ENCODE assay signal across 24 mouse cellular contexts in the genomic region with DNA sequence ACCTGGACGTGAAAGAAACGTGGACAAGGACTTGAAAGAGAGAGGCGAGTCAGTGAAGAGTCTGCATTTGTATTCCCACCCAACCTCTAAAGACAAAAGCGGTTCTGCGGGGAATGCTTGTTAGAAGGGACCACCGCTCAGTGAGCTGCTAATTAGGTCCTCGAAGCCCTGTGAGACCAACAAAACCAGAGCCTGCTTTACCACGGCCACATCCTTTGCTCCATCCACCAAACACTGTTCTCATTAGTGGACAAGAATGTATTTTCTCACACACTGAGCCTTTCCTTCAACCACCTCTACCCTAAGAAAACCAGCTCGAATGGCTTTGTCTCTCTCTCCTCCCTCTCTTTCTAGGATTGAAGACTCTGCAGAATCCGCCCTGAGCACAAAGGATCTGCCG.
A peak's percentile ranks its signal among the peaks of the same experiment; 100 is the strongest.
DNase-seq lines count a peak whose midpoint lies in the region; ATAC-seq lines count a peak whose summit lies in the region.
"Had no signal": no experiment of that assay in that cellular context is flagged by ENCODE, and none has a peak within 500 bp of the region (broad histone marks: within the 10 kb centered on the region; RNA-seq: fewer than 3 reads in every experiment).

No protein-coding gene starts in this region.

- H3K4me1 ChIP-seq in hindbrain, embryonic 10.5 days (replicated peaks) = peaks cover 62% of the 10 kb centered on the region
- H3K4me1 ChIP-seq in hindbrain, embryonic 11.5 days (replicated peaks; ENCODE audit: control insufficient read depth, insufficient read depth, low read length) = no peaks in the 10 kb centered on the region
- H3K4me1 ChIP-seq in embryonic facial prominence, embryonic 10.5 days = peaks cover 60% of the 10 kb centered on the region
- peaks cover 35% of the 10 kb centered on the region for H3K4me1 ChIP-seq in forebrain, embryonic 12.5 days
- peaks cover 53% of the 10 kb centered on the region for H3K4me1 ChIP-seq in limb, embryonic 12.5 days (replicated peaks)
- H3K4me1 ChIP-seq in heart, embryonic 12.5 days (replicated peaks) = peaks cover 4% of the 10 kb centered on the region; the same call in 1 of the 2 replicates
- H3K4me1 ChIP-seq: liver, embryonic 12.5 days had no signal

- H3K27ac ChIP-seq in hindbrain, embryonic 10.5 days = peak overlapping the region; percentile 88
- H3K27ac ChIP-seq in hindbrain, embryonic 11.5 days (ENCODE audit: low read depth, low read length) = no peak overlapping the region
- H3K27ac ChIP-seq in embryonic facial prominence, embryonic 10.5 days (replicated peaks) = peak overlapping the region; percentile 79
- peak overlapping the region; percentile 86 for H3K27ac ChIP-seq in forebrain, embryonic 12.5 days
- H3K27ac ChIP-seq in limb, embryonic 12.5 days = peak overlapping the region; percentile 23; the same call in 1 of the 2 replicates
- no peak overlapping the region for H3K27ac ChIP-seq in heart, embryonic 12.5 days (ENCODE audit: poor library complexity, severe bottlenecking)
- H3K27ac ChIP-seq: gastrocnemius, adult 2 months; heart, embryonic 10.5 days; hindbrain, embryonic 13.5 days; liver, embryonic 12.5 days; midbrain, embryonic 15.5 days; stomach, postnatal 0 days had no signal

- H3K27me3 ChIP-seq in hindbrain, embryonic 10.5 days (ENCODE audit: insufficient read depth, poor library complexity, severe bottlenecking) = no peaks in the 10 kb centered on the region
- no peaks in the 10 kb centered on the region for H3K27me3 ChIP-seq in hindbrain, embryonic 11.5 days (ENCODE audit: control insufficient read depth, insufficient read depth, low read length)
- H3K27me3 ChIP-seq in embryonic facial prominence, embryonic 10.5 days (replicated peaks; ENCODE audit: low read depth, poor library complexity, severe bottlenecking) = no peaks in the 10 kb centered on the region
- H3K27me3 ChIP-seq in forebrain, embryonic 12.5 days = peaks cover 3% of the 10 kb centered on the region; the same call in 1 of the 2 replicates
- H3K27me3 ChIP-seq in limb, embryonic 12.5 days = peaks cover 23% of the 10 kb centered on the region
- H3K27me3 ChIP-seq in heart, embryonic 12.5 days (replicated peaks) = no peaks in the 10 kb centered on the region
- H3K27me3 ChIP-seq: hindbrain, embryonic 13.5 days; liver, embryonic 12.5 days; midbrain, embryonic 15.5 days had no signal

- ATAC-seq in hindbrain, embryonic 11.5 days (ENCODE audit: low FRiP score) = no peak
- peak; percentile 60; the same call in 1 of the 2 replicates for ATAC-seq in forebrain, embryonic 12.5 days (ENCODE audit: low FRiP score)
- no peak for ATAC-seq in limb, embryonic 12.5 days (ENCODE audit: insufficient number of reproducible peaks, insufficient read depth, low FRiP score, low TSS enrichment, low read depth)
- ATAC-seq in heart, embryonic 12.5 days (ENCODE audit: insufficient number of reproducible peaks, low FRiP score) = no peak
- no peak for ATAC-seq in megakaryocyte, adult 5-6 weeks (ENCODE audit: poor library complexity, severe bottlenecking)
- ATAC-seq: CD4-positive, CD25-positive, alpha-beta regulatory T cell, adult 4 months; liver, embryonic 12.5 days; midbrain, embryonic 15.5 days had no signal

- no peak overlapping the region for H3K4me2 ChIP-seq in hindbrain, embryonic 11.5 days (replicated peaks; ENCODE audit: low read depth, low read length)
- no peak overlapping the region for H3K4me2 ChIP-seq in forebrain, embryonic 12.5 days
- no peak overlapping the region for H3K4me2 ChIP-seq in limb, embryonic 12.5 days
- no peak overlapping the region for H3K4me2 ChIP-seq in heart, embryonic 12.5 days
- H3K4me2 ChIP-seq: hindbrain, embryonic 13.5 days; limb, embryonic 13.5 days; liver, embryonic 12.5 days; midbrain, embryonic 15.5 days had no signal

- H3K36me3 ChIP-seq in hindbrain, embryonic 10.5 days = no peaks in the 10 kb centered on the region
- no peaks in the 10 kb centered on the region for H3K36me3 ChIP-seq in hindbrain, embryonic 11.5 days (ENCODE audit: control insufficient read depth, insufficient read depth, low read length)
- no peaks in the 10 kb centered on the region for H3K36me3 ChIP-seq in embryonic facial prominence, embryonic 10.5 days (replicated peaks)
- no peaks in the 10 kb centered on the region for H3K36me3 ChIP-seq in forebrain, embryonic 12.5 days (replicated peaks)
- no peaks in the 10 kb centered on the region for H3K36me3 ChIP-seq in limb, embryonic 12.5 days
- no peaks in the 10 kb centered on the region for H3K36me3 ChIP-seq in heart, embryonic 12.5 days
- H3K36me3 ChIP-seq: heart, embryonic 10.5 days; hindbrain, embryonic 13.5 days; limb, embryonic 13.5 days; liver, embryonic 12.5 days; midbrain, embryonic 15.5 days had no signal

- no peaks in the 10 kb centered on the region for H3K9me3 ChIP-seq in hindbrain, embryonic 10.5 days
- H3K9me3 ChIP-seq in hindbrain, embryonic 11.5 days (ENCODE audit: control insufficient read depth, low read length) = no peaks in the 10 kb centered on the region
- H3K9me3 ChIP-seq in embryonic facial prominence, embryonic 10.5 days = no peaks in the 10 kb centered on the region
- H3K9me3 ChIP-seq in forebrain, embryonic 12.5 days = no peaks in the 10 kb centered on the region
- no peaks in the 10 kb centered on the region for H3K9me3 ChIP-seq in limb, embryonic 12.5 days
- no peaks in the 10 kb centered on the region for H3K9me3 ChIP-seq in heart, embryonic 12.5 days (replicated peaks)
- H3K9me3 ChIP-seq: heart, embryonic 10.5 days; hindbrain, embryonic 13.5 days; limb, embryonic 13.5 days; liver, embryonic 12.5 days; midbrain, embryonic 15.5 days had no signal

- no peak overlapping the region for H3K9ac ChIP-seq in hindbrain, embryonic 11.5 days (ENCODE audit: low read depth, low read length)
- no peak overlapping the region for H3K9ac ChIP-seq in forebrain, embryonic 12.5 days
- no peak overlapping the region for H3K9ac ChIP-seq in limb, embryonic 12.5 days (replicated peaks)
- H3K9ac ChIP-seq in heart, embryonic 12.5 days = no peak overlapping the region
- H3K9ac ChIP-seq: hindbrain, embryonic 13.5 days; limb, embryonic 13.5 days; liver, embryonic 12.5 days; midbrain, embryonic 15.5 days had no signal

- 85% methylated on average over 11 of the region's 11 CpGs for WGBS in hindbrain, embryonic 10.5 days
- WGBS in hindbrain, embryonic 11.5 days = 86% methylated on average over 11 of the region's 11 CpGs
- 77% methylated on average over 11 of the region's 11 CpGs for WGBS in embryonic facial prominence, embryonic 10.5 days
- WGBS in forebrain, embryonic 12.5 days = 28% methylated on average over 11 of the region's 11 CpGs
- WGBS in limb, embryonic 12.5 days = 60% methylated on average over 11 of the region's 11 CpGs
- WGBS in heart, embryonic 12.5 days = 83% methylated on average over 11 of the region's 11 CpGs

- no peak overlapping the region for H3K4me3 ChIP-seq in hindbrain, embryonic 10.5 days
- no peak overlapping the region for H3K4me3 ChIP-seq in hindbrain, embryonic 11.5 days (ENCODE audit: low read depth, low read length)
- no peak overlapping the region for H3K4me3 ChIP-seq in embryonic facial prominence, embryonic 10.5 days
- H3K4me3 ChIP-seq in forebrain, embryonic 12.5 days (replicated peaks) = no peak overlapping the region
- no peak overlapping the region for H3K4me3 ChIP-seq in limb, embryonic 12.5 days (replicated peaks)
- H3K4me3 ChIP-seq in heart, embryonic 12.5 days = no peak overlapping the region
- H3K4me3 ChIP-seq: erythroblast, embryonic 14.5 days; gastrocnemius, adult 2 months; heart, embryonic 10.5 days; hindbrain, embryonic 13.5 days; limb, embryonic 13.5 days; liver, embryonic 12.5 days; midbrain, embryonic 15.5 days had no signal

- no peak for DNase-seq in hindbrain, embryonic 10.5 days (ENCODE audit: low spot score)
- DNase-seq in hindbrain, embryonic 11.5 days (ENCODE audit: low spot score) = no peak
- DNase-seq in embryonic facial prominence, embryonic 10.5 days (ENCODE audit: low spot score) = no peak
- DNase-seq: adrenal gland, postnatal 36 days; cerebellum, adult 11 months; cerebellum, adult 9-11 months; gastrocnemius, adult 2 months; kidney, adult 11 months; lung, adult 18-20 months; lung, postnatal 10 days; thymus, adult 2 months; thymus, postnatal 4 days had no signal

Comparison
In these comparisons a context has a peak if more than half of its experiments do, and no peak if none do; other contexts are left out.
1. H3K27ac ChIP-seq: peak in hindbrain, embryonic 10.5 days (single experiment), embryonic facial prominence, embryonic 10.5 days (single experiment), forebrain, embryonic 12.5 days (single experiment) and limb, embryonic 12.5 days (single experiment); none in hindbrain, embryonic 11.5 days (single experiment) and heart, embryonic 12.5 days (single experiment).